Mouse (Mus musculus) spleen, adult 2 months (tissue): ENCODE data around the gene Naaladl2. TPM values are rescaled to one million over a fixed set of nuclear protein-coding genes. Genes with fewer than 3 reads are reported as not detected.
"Not testable (repeated sequence)": the region's sequence is repeated elsewhere in the genome, so short reads cannot be mapped to it uniquely, and the experiment has no call there.

Experiments used
- DNase-seq, 2 experiments: peaks; one replicate each; pipeline versions ENCODE4 v3.0.0 to v3.0.0-alpha.2; 2012 to 2021; ENCODE audit warnings: low spot score in 2 of 2, low read depth in 1 of 2
- H3K27ac ChIP-seq: fragments of 200-500 bp; 2 replicates; pipeline ENCODE4 v1.5.1; 2012; ENCODE audit warnings: low read length, inconsistent platforms; ENCODE audit not compliant: insufficient read depth
- H3K27me3 ChIP-seq: fragments of 200-500 bp; 2 replicates; pipeline ENCODE4 v1.6.1; 2012; ENCODE audit warnings: mild to moderate bottlenecking, moderate library complexity, low read length, inconsistent platforms; ENCODE audit not compliant: control insufficient read depth, insufficient read depth
- H3K36me3 ChIP-seq: fragments of 200-500 bp; 2 replicates; pipeline ENCODE4 v1.6.1; 2012; ENCODE audit warnings: mild to moderate bottlenecking, low read length, inconsistent platforms; ENCODE audit not compliant: control insufficient read depth, insufficient read depth
- H3K4me1 ChIP-seq: fragments of 200-500 bp; 2 replicates; pipeline ENCODE4 v1.6.1; 2011; ENCODE audit warnings: inconsistent platforms; ENCODE audit not compliant: control insufficient read depth, insufficient read depth, insufficient read length
- H3K4me3 ChIP-seq: fragments of 200-500 bp; 2 replicates; pipeline ENCODE4 v1.5.1; 2011; ENCODE audit warnings: mild to moderate bottlenecking, inconsistent platforms; ENCODE audit not compliant: insufficient read depth, insufficient read length; ENCODE audit errors: extremely low read depth
- CTCF ChIP-seq: fragments of 200-500 bp; IDR thresholded peaks from 2 replicates; pipeline ENCODE4 v1.5.1; 2011; ENCODE audit warnings: mild to moderate bottlenecking, inconsistent platforms; ENCODE audit not compliant: insufficient read depth, insufficient read length, insufficient replicate concordance; ENCODE audit errors: extremely low read depth
- POLR2A ChIP-seq: fragments of 200-500 bp; IDR thresholded peaks from 2 replicates; pipeline ENCODE4 v1.6.1; 2011; ENCODE audit warnings: low read depth, low read length, inconsistent platforms
- WGBS: fragments of 180-500 bp; shearing (Covaris S2); methylation state at CpG from one replicate; pipeline ENCODE4 v1.1.7; 2018; 5-methylcytosine and 5-hydroxymethylcytosine counted together
- polyA plus RNA-seq: library from polyadenylated mRNA; depleted of rRNA; stranded (reverse); fragments of >200 nt; gene quantifications from 2 replicates; pipeline ENCODE4 v1.2.3, GENCODE M21; 2012

Gene Naaladl2
- polyA plus RNA-seq, 1 experiment, result not detected

- H3K36me3 ChIP-seq, result no peaks in the 10 kb centered on the region
- no peak for DNase-seq
- H3K27me3 ChIP-seq, result no peaks in the 10 kb centered on the region
- TF ChIP-seq CTCF (no peak), POLR2A (no peak)
- no peak overlapping the region for H3K4me3 ChIP-seq
- 68% methylated on average over 4 of the region's 4 CpGs for WGBS
- H3K27ac ChIP-seq, result no peak overlapping the region
- H3K4me1 ChIP-seq, result no peaks in the 10 kb centered on the region
Observed at GRCm38 (mm10) chr3:25063217-25063616, 80.8 kb downstream of the Naaladl2 start.

- no peaks in the 10 kb centered on the region for H3K4me1 ChIP-seq
- H3K36me3 ChIP-seq, result no peaks in the 10 kb centered on the region
- no peak for TF ChIP-seq CTCF
- H3K4me3 ChIP-seq, result no peak overlapping the region
- no peak overlapping the region for H3K27ac ChIP-seq
- 30% methylated on average over 2 of the region's 2 CpGs for WGBS
- H3K27me3 ChIP-seq, result no peaks in the 10 kb centered on the region
- no peak for DNase-seq
Observed at GRCm38 (mm10) chr3:25052975-25053374, 91.1 kb downstream of the Naaladl2 start.

GRCm38 (mm10) chr3:25019972-25020371, 124.1 kb downstream of the Naaladl2 start:
- TF ChIP-seq POLR2A (no peak), CTCF (no peak)
- H3K27me3 ChIP-seq, result no peaks in the 10 kb centered on the region
- whole genome bisulfite sequencing, result 91% methylated on average over 5 of the region's 5 CpGs
- no peaks in the 10 kb centered on the region for H3K4me1 ChIP-seq
- no peak overlapping the region for H3K27ac ChIP-seq
- DNase-seq, result no peak
- no peak overlapping the region for H3K4me3 ChIP-seq
- no peaks in the 10 kb centered on the region for H3K36me3 ChIP-seq

GRCm38 (mm10) chr3:25010751-25011150, 133.3 kb downstream of the Naaladl2 start:
- TF ChIP-seq CTCF, result no peak
- no peak for TF ChIP-seq POLR2A
- Histone ChIP-seq H3K36me3 (no peaks in the 10 kb centered on the region), H3K4me1 (no peaks in the 10 kb centered on the region), H3K4me3 (no peak overlapping the region), H3K27me3 (no peaks in the 10 kb centered on the region), H3K27ac (no peak overlapping the region)
- 87% methylated on average over 1 of the region's 1 CpGs for WGBS
- no peak for DNase-seq

GRCm38 (mm10) chr3:25006802-25007201, 137.3 kb downstream of the Naaladl2 start:
- H3K4me3 ChIP-seq, H3K27me3 ChIP-seq, H3K36me3 ChIP-seq, H3K4me1 ChIP-seq, H3K27ac ChIP-seq, DNase-seq: not testable (repeated sequence)
- 71% methylated on average over 2 of the region's 2 CpGs for WGBS

GRCm38 (mm10) chr3:24992577-24992976, 151.5 kb downstream of the Naaladl2 start:
- DNase-seq, result no peak
- Histone ChIP-seq H3K4me1 (no peaks in the 10 kb centered on the region), H3K36me3 (no peaks in the 10 kb centered on the region), H3K27ac (no peak overlapping the region), H3K27me3 (no peaks in the 10 kb centered on the region), H3K4me3 (no peak overlapping the region)
- TF ChIP-seq POLR2A (no peak), CTCF (no peak)
- 64% methylated on average over 2 of the region's 2 CpGs for WGBS

- no peaks in the 10 kb centered on the region for H3K36me3 ChIP-seq
- H3K4me1 ChIP-seq, result no peaks in the 10 kb centered on the region
- no peak for DNase-seq
- TF ChIP-seq CTCF, result no peak
- no peak overlapping the region for H3K27ac ChIP-seq
- H3K27me3 ChIP-seq, result no peaks in the 10 kb centered on the region
- H3K4me3 ChIP-seq, result no peak overlapping the region
- whole genome bisulfite sequencing, result 89% methylated on average over 3 of the region's 3 CpGs
Observed at GRCm38 (mm10) chr3:24992078-24992477, 152.0 kb downstream of the Naaladl2 start.
